Mouse (Mus musculus) hindbrain, embryonic 11.5 days (tissue): ENCODE results near the gene Gata2. TPM values are rescaled to one million over a fixed set of nuclear protein-coding genes. Genes with fewer than 3 reads are reported as not detected.

Experiments used
- ATAC-seq: fragments of 200-750 bp; cut with Nextera tagmentation; 2 replicates; pipeline ENCODE4 v1.8.0; 2017; ENCODE audit warnings: mild to moderate bottlenecking, moderate TSS enrichment, moderate library complexity; ENCODE audit not compliant: low FRiP score
- DNase-seq: peaks from one replicate; pipeline ENCODE4 v3.0.0-alpha.2; 2015; ENCODE audit warnings: low spot score
- H3K27ac ChIP-seq: fragments of 300-500 bp; sonication (generic); 2 replicates; pipeline ENCODE4 v1.5.1; 2014; ENCODE audit warnings: mild to moderate bottlenecking, low read depth, low read length
- H3K27me3 ChIP-seq: fragments of 300-500 bp; sonication (generic); 2 replicates; pipeline ENCODE4 v1.6.1; 2014; ENCODE audit warnings: mild to moderate bottlenecking, low read length, moderate library complexity, mixed read lengths; ENCODE audit not compliant: control insufficient read depth, insufficient read depth
- H3K36me3 ChIP-seq: fragments of 300-500 bp; sonication (generic); 2 replicates; pipeline ENCODE4 v1.6.1; 2014; ENCODE audit warnings: mild to moderate bottlenecking, low read length, moderate library complexity, mixed read lengths; ENCODE audit not compliant: control insufficient read depth, insufficient read depth
- H3K4me1 ChIP-seq: fragments of 300-500 bp; sonication (generic); replicated peaks from 2 replicates; pipeline ENCODE4 v1.6.1; 2014; ENCODE audit warnings: low read length, mixed read lengths; ENCODE audit not compliant: control insufficient read depth, insufficient read depth
- H3K4me2 ChIP-seq: fragments of 300-500 bp; sonication (generic); replicated peaks from 2 replicates; pipeline ENCODE4 v1.6.1; 2014; ENCODE audit warnings: mild to moderate bottlenecking, low read depth, low read length
- H3K4me3 ChIP-seq: fragments of 300-500 bp; sonication (generic); 2 replicates; pipeline ENCODE4 v1.5.1; 2014; ENCODE audit warnings: low read depth, low read length
- H3K9ac ChIP-seq: fragments of 300-500 bp; sonication (generic); 2 replicates; pipeline ENCODE4 v1.6.1; 2014; ENCODE audit warnings: low read depth, low read length
- H3K9me3 ChIP-seq: fragments of 300-500 bp; sonication (generic); 2 replicates; pipeline ENCODE4 v1.6.1; 2016; ENCODE audit warnings: low read length; ENCODE audit not compliant: control insufficient read depth
- WGBS: fragments of 180-500 bp; shearing (Covaris S2); extraction: QIAGEN DNeasy Blood & Tissue Kit; methylation state at CpG from one replicate; pipeline ENCODE4 v1.1.7; 2014; 5-methylcytosine and 5-hydroxymethylcytosine counted together
- polyA plus RNA-seq: library from polyadenylated mRNA; unstranded; fragments of >200 nt; fragmentation: Nextera tagmentation; extraction: Ambion mirVana; gene quantifications from 2 replicates; pipeline ENCODE4 v1.2.1, GENCODE M21; 2014

Gene Gata2
- polyA plus RNA-seq, 1 experiment from 2014 or later = 26.3 TPM

DNA sequence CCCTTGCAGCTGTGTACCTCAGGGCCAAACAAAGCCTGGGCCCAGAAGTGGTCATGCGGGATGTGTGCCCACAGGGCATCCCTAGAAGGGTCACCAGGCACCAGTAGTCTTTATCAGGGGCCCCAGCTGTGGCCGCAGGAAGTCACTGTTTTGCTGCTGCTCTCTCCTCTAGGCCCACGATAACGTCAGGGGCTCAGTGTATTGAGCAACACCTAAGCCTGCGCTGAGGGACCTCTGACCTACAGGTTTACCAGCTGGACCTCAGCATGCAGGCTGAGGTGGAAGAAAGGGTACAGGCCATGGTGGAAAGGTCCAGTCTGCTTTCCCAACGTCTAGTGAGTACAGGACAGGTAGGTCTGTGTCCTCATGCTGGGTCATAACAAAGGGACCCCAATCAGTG, 60.4 kb downstream of the Gata2 start:
- WGBS = 83% methylated on average over 6 of the region's 6 CpGs
- no peaks in the 10 kb centered on the region for H3K4me1 ChIP-seq

DNA sequence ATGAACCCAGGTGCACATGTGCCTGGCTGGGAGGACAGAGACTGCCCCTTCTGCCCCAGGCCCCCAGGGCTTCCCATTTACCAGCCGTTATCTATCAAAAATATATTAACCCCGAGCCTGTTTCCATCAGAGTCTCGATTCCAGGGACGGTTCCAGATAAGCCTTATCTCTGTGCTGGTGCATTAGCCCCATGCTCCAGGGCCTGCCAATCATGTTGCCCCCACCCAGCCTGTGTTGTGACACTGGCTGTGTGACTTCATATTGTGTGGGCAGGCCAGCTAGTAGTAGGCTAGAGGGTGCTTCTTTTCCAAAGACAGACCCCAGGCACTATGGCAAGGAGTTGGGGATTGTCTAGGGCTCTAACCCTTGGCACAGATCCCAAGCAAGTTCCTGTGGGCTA, 61.7 kb downstream of the Gata2 start:
- Histone ChIP-seq H3K27me3 (no peaks in the 10 kb centered on the region), H3K4me1 (no peaks in the 10 kb centered on the region), H3K4me3 (no peak overlapping the region), H3K9me3 (no peaks in the 10 kb centered on the region), H3K27ac (no peak overlapping the region), H3K9ac (no peak overlapping the region), H3K4me2 (no peak overlapping the region), H3K36me3 (no peaks in the 10 kb centered on the region)
- DNase-seq = no peak
- ATAC-seq = no peak
- WGBS = 73% methylated on average over 4 of the region's 4 CpGs

More for the DNA sequence above, 60.4 kb downstream of the Gata2 start:
- no peak for DNase-seq
- Histone ChIP-seq H3K9me3 (no peaks in the 10 kb centered on the region), H3K4me3 (no peak overlapping the region), H3K27me3 (no peaks in the 10 kb centered on the region), H3K4me2 (no peak overlapping the region), H3K36me3 (no peaks in the 10 kb centered on the region), H3K27ac (no peak overlapping the region), H3K9ac (no peak overlapping the region)
- no peak for ATAC-seq

Other genes with a start within 250 kb of the Gata2 start
- 41.3 and 74.2 TPM in 2 replicates for gene H1fx, start 212.3 kb upstream of the Gata2 start, polyA plus RNA-seq
- gene Rab7, start 148.6 kb upstream of the Gata2 start, polyA plus RNA-seq = 273 and 288 TPM in 2 replicates
- gene Rpn1, start 109.4 kb upstream of the Gata2 start, polyA plus RNA-seq = 272 and 290 TPM in 2 replicates
- gene Dnajb8, start 28.4 kb downstream of the Gata2 start, polyA plus RNA-seq = not detected in 2 replicates